Mouse (Mus musculus) ES-E14 (cell line): ENCODE measurements at regions not wholly inside any gene's neighbourhood (a gene's known extent, or its start where the extent isn't known, plus 50 kb on each side); places are given as distances from the start of the nearest gene placed in this dataset.

Experiments
- DNase-seq: peaks from one replicate; pipeline ENCODE4 v3.0.0-alpha.2; 2013; ENCODE audit warnings: low read depth, low spot score
- H3K27ac ChIP-seq: 2 replicates; pipeline ENCODE4 v1.5.1; 2012; ENCODE audit warnings: low read depth, mild to moderate bottlenecking, low read length, moderate library complexity, mixed read lengths; ENCODE audit not compliant: poor library complexity, insufficient read depth, severe bottlenecking
- H3K36me3 ChIP-seq: 2 replicates; pipeline ENCODE4 v1.6.1; 2012; ENCODE audit warnings: mild to moderate bottlenecking, low read length, moderate library complexity, mixed read lengths; ENCODE audit not compliant: control insufficient read depth, poor library complexity, insufficient read depth, severe bottlenecking
- H3K4me1 ChIP-seq, 2 experiments: fragments of 150-350 bp in 1 of 2; sonication (generic) in 1 of 2; 2 replicates each; pipeline ENCODE4 v1.6.1; 2012; ENCODE audit warnings: low read length in 2 of 2, mild to moderate bottlenecking in 1 of 2, mixed read lengths in 1 of 2; ENCODE audit not compliant: control insufficient read depth in 2 of 2, insufficient read depth in 2 of 2, poor library complexity in 1 of 2
- H3K4me3 ChIP-seq, 2 experiments: fragments of 150-350 bp in 1 of 2; sonication (generic) in 1 of 2; 2 replicates each; pipeline ENCODE4 v1.5.1; 2012; ENCODE audit warnings: low read length in 2 of 2, low read depth in 1 of 2, mild to moderate bottlenecking in 1 of 2, mixed read lengths in 1 of 2; ENCODE audit not compliant: insufficient read depth in 1 of 2, poor library complexity in 1 of 2, severe bottlenecking in 1 of 2
- H3K9ac ChIP-seq: 2 replicates; pipeline ENCODE4 v1.6.1; 2012; ENCODE audit warnings: low read depth, mild to moderate bottlenecking, low read length, mixed read lengths; ENCODE audit not compliant: poor library complexity, insufficient read depth, severe bottlenecking
- H3K9me3 ChIP-seq: fragments of 150-350 bp; sonication (generic); 2 replicates; pipeline ENCODE4 v1.6.1; 2012; ENCODE audit warnings: low read depth, mild to moderate bottlenecking, low read length; ENCODE audit not compliant: control insufficient read depth, insufficient read depth
- CHD2 ChIP-seq: IDR thresholded peaks from 2 replicates; pipeline ENCODE4 v1.6.1; 2014; ENCODE audit warnings: mild to moderate bottlenecking, low read depth, low read length, inconsistent platforms
- HCFC1 ChIP-seq: IDR thresholded peaks from 2 replicates; pipeline ENCODE4 v1.6.1; 2012; ENCODE audit warnings: low read length, inconsistent platforms, borderline replicate concordance; ENCODE audit not compliant: insufficient read depth
- MAFK ChIP-seq: IDR thresholded peaks from 2 replicates; pipeline ENCODE4 v1.6.1; 2014; ENCODE audit warnings: mild to moderate bottlenecking, low read depth, low read length, inconsistent platforms; ENCODE audit not compliant: insufficient read depth
- ZC3H11A ChIP-seq: IDR thresholded peaks from 2 replicates; pipeline ENCODE4 v1.6.1; 2012; ENCODE audit warnings: low read depth, mild to moderate bottlenecking, inconsistent platforms, low read length, borderline replicate concordance
- ZNF384 ChIP-seq: IDR thresholded peaks from 2 replicates; pipeline ENCODE4 v1.6.1; 2012; ENCODE audit warnings: low read depth, low read length, inconsistent platforms
- in situ Hi-C, 2 experiments: fragments of 600-800 bp; cut with MboI; formaldehyde crosslinking; loops; one replicate each; pipeline ENCODE4 v1.15.1; 2025; ENCODE audit warnings: low sequenced_read_pairs in 2 of 2, inconsistent platforms in 1 of 2; ENCODE audit not compliant: unreplicated experiment in 2 of 2

GRCm38 (mm10) chr7:73147251-73147650, 228.1 kb upstream of the Rgma start:
- no peak overlapping the region for H3K9ac ChIP-seq
- peaks cover 0 to 11% of the 10 kb centered on the region in 2 experiments; a peak in 2 of 4 replicates for H3K4me1 ChIP-seq
- no peak overlapping the region for H3K27ac ChIP-seq
- H3K36me3 ChIP-seq = no peaks in the 10 kb centered on the region
- no peaks in the 10 kb centered on the region for H3K9me3 ChIP-seq
- DNase-seq = no peak
- H3K4me3 ChIP-seq = no peak overlapping the region
- TF ChIP-seq ZNF384 (no peak), MAFK (no peak), ZC3H11A (no peak), HCFC1 (no peak), CHD2 (no peak)
- in situ Hi-C loops = no loop called here

- H3K36me3 ChIP-seq = no peaks in the 10 kb centered on the region
- DNase-seq = no peak
- peaks cover 0 to 7% of the 10 kb centered on the region in 2 experiments; a peak in 2 of 4 replicates for H3K4me1 ChIP-seq
These were observed 224.9 kb upstream of the Rgma start for GRCm38 (mm10) chr7:73150436-73150835.

GRCm38 (mm10) chr7:73151586-73152467, 223.5 kb upstream of the Rgma start:
- Histone ChIP-seq H3K4me3 (no peak overlapping the region), H3K9ac (no peak overlapping the region), H3K27ac (no peak overlapping the region), H3K4me1 (0 out of 4 replicates have a peak, but pooled peaks cover 0 to 6% of the 10 kb centered on the region in 2 experiments), H3K36me3 (no peaks in the 10 kb centered on the region), H3K9me3 (no peaks in the 10 kb centered on the region)
- no peak for TF ChIP-seq MAFK
- no peak for TF ChIP-seq ZNF384
- no peak for TF ChIP-seq CHD2
- TF ChIP-seq HCFC1 = no peak
- no peak for TF ChIP-seq ZC3H11A
- no peak for DNase-seq
- in situ Hi-C loops = no loop called here

More at GRCm38 (mm10) chr7:73150436-73150835, 224.9 kb upstream of the Rgma start:
- no peak overlapping the region for H3K9ac ChIP-seq
- TF ChIP-seq ZNF384 (no peak), MAFK (no peak), CHD2 (no peak), ZC3H11A (no peak), HCFC1 (no peak)
- no peaks in the 10 kb centered on the region for H3K9me3 ChIP-seq
- in situ Hi-C loops = no loop called here
- no peak overlapping the region for H3K27ac ChIP-seq
- no peak overlapping the region for H3K4me3 ChIP-seq

DNA sequence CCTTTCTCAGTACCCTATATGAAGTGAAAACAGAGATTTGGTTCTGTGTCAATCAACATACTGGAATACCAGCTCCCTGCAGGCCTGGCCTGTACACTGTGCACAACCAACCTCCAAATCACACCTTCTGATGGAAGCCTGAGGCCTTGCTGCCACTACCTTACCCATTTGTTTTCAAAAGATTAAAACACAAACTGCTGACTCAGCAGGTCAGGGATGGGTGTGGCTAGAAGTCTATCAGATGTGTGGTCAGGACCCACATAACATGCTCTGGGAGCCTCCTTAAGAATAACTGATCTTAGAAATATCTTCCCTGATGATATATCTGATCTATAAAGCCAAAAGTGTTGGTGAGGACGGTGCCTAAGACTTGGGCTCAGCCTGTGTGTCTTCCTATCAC, 221.6 kb upstream of the Rgma start:
- TF ChIP-seq CHD2 (no peak), MAFK (peak; percentile 97)
- DNase-seq = no peak
- in situ Hi-C loops = no loop called here
- H3K27ac ChIP-seq = no peak overlapping the region
- H3K9me3 ChIP-seq = no peaks in the 10 kb centered on the region
- H3K4me3 ChIP-seq = no peak overlapping the region
- no peaks in the 10 kb centered on the region for H3K36me3 ChIP-seq
- 0 out of 4 replicates have a peak, but pooled peaks cover 0 to 6% of the 10 kb centered on the region in 2 experiments for H3K4me1 ChIP-seq
- H3K9ac ChIP-seq = no peak overlapping the region
